Mouse (Mus musculus) heart, postnatal 0 days (tissue): ENCODE results near the gene Sparc. TPM values are rescaled to one million over a fixed set of nuclear protein-coding genes. Genes with fewer than 3 reads are reported as not detected.
A peak's percentile ranks its signal among the peaks of the same experiment; 100 is the strongest.

Experiments
- ATAC-seq: fragments of 200-750 bp; cut with Nextera tagmentation; 2 replicates; pipeline ENCODE4 v1.8.0; 2017; ENCODE audit warnings: low read depth, moderate number of reproducible peaks, moderate library complexity; ENCODE audit not compliant: insufficient read depth
- DNase-seq: peaks from one replicate; pipeline ENCODE4 v3.0.0-alpha.2; 2016; ENCODE audit warnings: low spot score
- H3K27ac ChIP-seq: fragments of 300-500 bp; sonication (generic); 2 replicates; pipeline ENCODE4 v1.5.1; 2014; ENCODE audit warnings: low read depth, mild to moderate bottlenecking
- H3K27me3 ChIP-seq: fragments of 300-500 bp; sonication (generic); 2 replicates; pipeline ENCODE4 v1.6.1; 2014; ENCODE audit warnings: low read length, mixed read lengths; ENCODE audit not compliant: control insufficient read depth, insufficient read depth
- H3K36me3 ChIP-seq: fragments of 300-500 bp; sonication (generic); replicated peaks from 2 replicates; pipeline ENCODE4 v1.6.1; 2014; ENCODE audit warnings: low read length, mixed read lengths; ENCODE audit not compliant: control insufficient read depth, insufficient read depth
- H3K4me1 ChIP-seq: fragments of 300-500 bp; sonication (generic); 2 replicates; pipeline ENCODE4 v1.6.1; 2014; ENCODE audit warnings: antibody characterized with exemption; ENCODE audit not compliant: control insufficient read depth, insufficient read depth
- H3K4me2 ChIP-seq: fragments of 300-500 bp; sonication (generic); 2 replicates; pipeline ENCODE4 v1.6.1; 2014; ENCODE audit warnings: low read depth, mild to moderate bottlenecking, low read length, moderate library complexity
- H3K4me3 ChIP-seq: fragments of 300-500 bp; sonication (generic); 2 replicates; pipeline ENCODE4 v1.5.1; 2014; ENCODE audit warnings: low read depth, low read length
- H3K9ac ChIP-seq: fragments of 300-500 bp; sonication (generic); replicated peaks from 2 replicates; pipeline ENCODE4 v1.6.1; 2014; ENCODE audit warnings: low read depth, low read length, mixed read lengths
- H3K9me3 ChIP-seq: fragments of 300-500 bp; sonication (generic); replicated peaks from 2 replicates; pipeline ENCODE4 v1.6.1; 2016; ENCODE audit warnings: low read length; ENCODE audit not compliant: control insufficient read depth
- CTCF ChIP-seq: IDR thresholded peaks from 2 replicates; pipeline ENCODE4 v1.5.1; 2016; ENCODE audit warnings: antibody characterized with exemption, control low read depth, low read depth
- EP300 ChIP-seq: IDR thresholded peaks from 2 replicates; pipeline ENCODE4 v1.6.1; 2016; ENCODE audit warnings: antibody characterized with exemption, low read depth
- WGBS: fragments of 180-500 bp; shearing (Covaris S2); extraction: QIAGEN DNeasy Blood & Tissue Kit; methylation state at CpG from one replicate; pipeline ENCODE4 v1.1.7; 2014; 5-methylcytosine and 5-hydroxymethylcytosine counted together
- polyA plus RNA-seq: library from polyadenylated mRNA; unstranded; fragments of >200 nt; fragmentation: Nextera tagmentation; extraction: Ambion mirVana; gene quantifications from 2 replicates; pipeline ENCODE4 v1.2.1, GENCODE M21; 2015
- total RNA-seq: library from RNA; depleted of rRNA; stranded (reverse); fragments of >200 nt; gene quantifications from 2 replicates; pipeline ENCODE4 v1.2.3, GENCODE M21; 2014; ENCODE audit warnings: low replicate concordance

Gene Sparc
- total and polyA plus RNA-seq, 2 experiments from 2014 or later, result 887 to 1,674 TPM

DNA sequence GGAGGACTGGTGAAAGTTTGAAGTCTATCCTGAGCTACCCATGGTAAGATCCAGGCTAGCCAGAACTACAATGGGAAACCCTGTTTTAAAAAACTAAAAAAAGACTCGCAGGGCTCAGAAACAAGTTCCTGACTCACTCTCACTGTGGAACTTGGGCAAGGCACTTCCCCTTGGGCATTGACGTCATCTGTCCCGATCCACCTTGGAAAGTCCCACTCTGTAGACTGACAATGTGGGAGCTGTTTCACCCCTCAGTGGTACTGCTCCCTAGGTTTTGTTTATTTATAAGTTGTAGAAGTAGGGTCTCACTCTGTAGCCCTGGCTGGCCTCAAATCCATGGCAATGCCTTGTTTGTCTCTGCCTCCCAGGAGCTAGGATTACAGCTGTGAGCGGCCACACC is 30.7 kb upstream of the Sparc start:
- H3K27me3 ChIP-seq, result no peaks in the 10 kb centered on the region
- no peaks in the 10 kb centered on the region for H3K9me3 ChIP-seq
- no peak overlapping the region for H3K4me3 ChIP-seq
- peaks cover 32% of the 10 kb centered on the region for H3K36me3 ChIP-seq
- no peak for ATAC-seq
- H3K4me2 ChIP-seq, result no peak overlapping the region
- DNase-seq, result no peak
- H3K9ac ChIP-seq, result no peak overlapping the region
- 0 out of 2 replicates have a peak overlapping the region, but pooled peaks have one; percentile 22 for H3K27ac ChIP-seq
- H3K4me1 ChIP-seq, result no peaks in the 10 kb centered on the region; the same call in 1 of the 2 replicates
- whole genome bisulfite sequencing, result 60% methylated on average over 4 of the region's 4 CpGs
- TF ChIP-seq EP300 (no peak), CTCF (no peak)

DNA sequence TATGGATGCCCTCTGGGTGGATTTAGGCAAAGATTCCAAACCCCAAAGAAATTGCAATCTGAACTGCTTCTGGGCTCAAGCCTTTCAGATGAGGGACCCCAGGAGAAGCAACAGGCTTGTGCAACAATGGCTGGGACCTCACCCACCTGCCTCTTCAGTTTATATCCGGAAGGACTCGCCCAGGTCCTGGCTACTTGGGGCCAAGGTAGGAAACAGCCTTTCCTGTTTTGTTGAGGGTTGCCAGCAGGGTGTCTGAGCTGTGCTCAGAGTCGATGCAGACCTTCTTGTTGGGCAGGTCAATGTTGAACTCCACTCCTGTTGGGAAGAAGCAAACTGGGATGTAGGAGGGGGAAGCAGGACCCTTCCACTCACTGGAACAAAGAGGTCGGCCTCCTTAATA is 27.3 kb upstream of the Sparc start:
- Histone ChIP-seq H3K4me1 (no peaks in the 10 kb centered on the region; the same call in 1 of the 2 replicates), H3K27ac (no peak overlapping the region), H3K9me3 (no peaks in the 10 kb centered on the region), H3K4me2 (no peak overlapping the region), H3K9ac (no peak overlapping the region), H3K36me3 (peaks cover 33% of the 10 kb centered on the region), H3K27me3 (no peaks in the 10 kb centered on the region), H3K4me3 (no peak overlapping the region)
- TF ChIP-seq CTCF (no peak), EP300 (no peak)
- DNase-seq (no peak), ATAC-seq (no peak)
- WGBS, result 68% methylated on average over 4 of the region's 4 CpGs

DNA sequence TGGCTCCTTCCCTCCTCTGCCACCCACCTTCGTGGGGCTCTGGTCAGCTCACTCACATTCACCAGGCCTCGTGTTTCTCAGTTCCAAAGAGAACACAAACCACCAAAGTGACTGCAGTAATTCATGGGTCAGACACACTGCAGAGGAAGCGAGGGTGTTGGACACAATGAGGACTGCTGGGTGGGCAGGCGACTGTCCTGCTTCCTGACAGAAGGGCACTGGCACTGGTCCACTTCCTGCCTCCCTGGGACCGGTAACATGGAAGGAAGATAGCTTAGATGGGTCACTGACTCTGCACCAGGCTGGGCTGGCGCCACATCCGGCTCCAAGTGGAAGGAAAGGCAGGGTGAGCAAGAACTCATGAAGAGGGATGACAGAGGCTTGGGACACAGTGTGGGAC is 26.5 kb upstream of the Sparc start:
- no peak for DNase-seq
- H3K27me3 ChIP-seq, result no peaks in the 10 kb centered on the region
- ATAC-seq, result 0 out of 2 replicates have a peak, but pooled peaks have one; percentile 12
- TF ChIP-seq EP300, result no peak
- TF ChIP-seq CTCF, result no peak
- no peaks in the 10 kb centered on the region; the same call in 1 of the 2 replicates for H3K4me1 ChIP-seq
- WGBS, result 57% methylated on average over 7 of the region's 7 CpGs
- H3K36me3 ChIP-seq, result peaks cover 33% of the 10 kb centered on the region
- peak overlapping the region; percentile 44 for H3K27ac ChIP-seq
- H3K4me2 ChIP-seq, result no peak overlapping the region
- H3K9ac ChIP-seq, result no peak overlapping the region
- no peak overlapping the region for H3K4me3 ChIP-seq
- no peaks in the 10 kb centered on the region for H3K9me3 ChIP-seq

DNA sequence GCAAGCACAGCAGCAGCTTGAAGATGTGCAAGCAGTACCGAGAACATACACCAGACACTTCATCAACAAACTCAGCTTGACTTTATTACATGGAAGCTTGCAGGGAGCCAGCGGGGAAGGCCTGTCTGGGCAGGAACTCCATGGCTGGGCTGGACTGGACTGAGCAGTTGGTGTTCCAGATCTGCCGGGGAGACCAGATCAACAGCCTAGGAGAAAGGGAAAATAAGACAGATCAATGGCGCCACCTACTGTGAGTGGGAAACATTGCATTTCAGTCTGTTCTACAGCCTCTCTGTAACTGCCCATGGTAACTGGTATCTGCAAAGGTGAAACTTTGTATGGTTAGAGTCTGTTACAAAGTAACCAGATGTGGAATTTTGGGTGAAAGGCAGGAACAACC is 23.6 kb upstream of the Sparc start:
- Histone ChIP-seq H3K4me1 (no peaks in the 10 kb centered on the region), H3K4me3 (no peak overlapping the region), H3K27ac (peak overlapping the region; percentile 28; the same call in 1 of the 2 replicates), H3K27me3 (no peaks in the 10 kb centered on the region), H3K9ac (no peak overlapping the region), H3K4me2 (no peak overlapping the region), H3K9me3 (no peaks in the 10 kb centered on the region), H3K36me3 (peaks cover 25% of the 10 kb centered on the region)
- ATAC-seq, result peak; percentile 78
- no peak for TF ChIP-seq EP300
- peak; percentile 96 for TF ChIP-seq CTCF
- DNase-seq, result peak; percentile 86
- WGBS, result 9% methylated on average over 4 of the region's 4 CpGs

DNA sequence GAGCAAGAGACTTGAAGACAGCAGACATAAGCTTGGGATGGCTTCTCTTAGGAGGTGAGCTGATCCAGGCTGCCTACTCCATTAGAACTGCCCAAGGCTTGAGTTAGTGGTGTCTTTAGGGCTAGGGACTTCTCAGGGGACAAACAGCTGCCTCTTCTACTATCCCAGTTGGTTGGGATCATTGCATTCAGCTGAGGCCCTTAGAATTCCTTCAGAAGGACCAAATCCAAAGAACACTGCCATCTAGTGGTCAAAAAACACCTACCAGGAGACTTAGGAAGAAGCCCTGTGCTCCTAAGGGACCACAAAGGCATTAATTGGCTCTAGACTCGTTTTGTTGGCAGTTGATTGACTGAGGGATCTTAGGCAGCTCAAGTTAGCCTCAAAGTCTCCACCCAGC is 21.8 kb upstream of the Sparc start:
- DNase-seq, result peak; percentile 82
- Histone ChIP-seq H3K36me3 (peaks cover 8% of the 10 kb centered on the region; the same call in 1 of the 2 replicates), H3K4me2 (no peak overlapping the region), H3K4me3 (no peak overlapping the region), H3K27ac (no peak overlapping the region), H3K9me3 (no peaks in the 10 kb centered on the region), H3K9ac (no peak overlapping the region), H3K27me3 (no peaks in the 10 kb centered on the region), H3K4me1 (no peaks in the 10 kb centered on the region)
- ATAC-seq, result peak; percentile 37
- 3% methylated on average over 1 of the region's 1 CpGs for WGBS
- TF ChIP-seq EP300, result no peak
- TF ChIP-seq CTCF, result peak; percentile 83

DNA sequence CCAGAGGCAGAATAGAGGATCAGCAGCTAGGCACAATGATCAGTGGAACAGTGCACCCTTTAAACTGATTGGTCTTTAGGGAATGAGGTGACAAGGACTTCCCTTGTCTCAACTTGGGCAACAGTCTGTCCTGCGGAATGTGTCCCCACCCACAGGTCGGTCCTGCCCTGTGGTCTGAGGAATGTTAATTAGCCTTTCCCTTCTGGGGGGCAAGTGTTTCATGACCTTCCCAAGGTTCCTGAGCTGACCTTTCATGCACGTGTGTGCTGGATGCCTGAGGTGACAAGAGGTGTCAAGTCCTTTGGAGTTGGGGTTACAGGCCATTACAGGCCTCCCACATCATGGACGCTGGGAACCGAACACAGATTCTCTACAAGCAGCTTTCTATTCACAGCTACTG is 16.7 kb upstream of the Sparc start:
- Histone ChIP-seq H3K4me3 (no peak overlapping the region), H3K9me3 (no peaks in the 10 kb centered on the region), H3K27me3 (no peaks in the 10 kb centered on the region), H3K36me3 (no peaks in the 10 kb centered on the region), H3K4me2 (no peak overlapping the region), H3K9ac (no peak overlapping the region), H3K4me1 (no peaks in the 10 kb centered on the region), H3K27ac (no peak overlapping the region)
- no peak for ATAC-seq
- no peak for DNase-seq
- TF ChIP-seq CTCF (no peak), EP300 (no peak)
- WGBS, result 56% methylated on average over 5 of the region's 5 CpGs
